Mouse (Mus musculus) hindbrain, embryonic 16.5 days (tissue): ENCODE data around the gene Gm5346. TPM values are rescaled to one million over a fixed set of nuclear protein-coding genes. Genes with fewer than 3 reads are reported as not detected.
"Not testable (repeated sequence)": the region's sequence is repeated elsewhere in the genome, so short reads cannot be mapped to it uniquely, and the experiment has no call there.

Experiments
- ATAC-seq: fragments of 200-750 bp; cut with Nextera tagmentation; 2 replicates; pipeline ENCODE4 v1.8.0; 2017; ENCODE audit warnings: moderate TSS enrichment, moderate library complexity
- H3K27ac ChIP-seq: fragments of 300-500 bp; sonication (generic); 2 replicates; pipeline ENCODE4 v1.5.1; 2014; ENCODE audit warnings: low read depth, mild to moderate bottlenecking, control low read depth, low read length, moderate library complexity
- H3K27me3 ChIP-seq: fragments of 300-500 bp; sonication (generic); replicated peaks from 2 replicates; pipeline ENCODE4 v1.6.1; 2014; ENCODE audit warnings: low read length; ENCODE audit not compliant: control insufficient read depth, insufficient read depth
- H3K36me3 ChIP-seq: fragments of 300-500 bp; sonication (generic); 2 replicates; pipeline ENCODE4 v1.6.1; 2014; ENCODE audit warnings: mild to moderate bottlenecking, low read length, moderate library complexity, mixed read lengths; ENCODE audit not compliant: control insufficient read depth, insufficient read depth
- H3K4me1 ChIP-seq: fragments of 300-500 bp; sonication (generic); 2 replicates; pipeline ENCODE4 v1.6.1; 2014; ENCODE audit warnings: low read depth, low read length; ENCODE audit not compliant: control insufficient read depth, insufficient read depth
- H3K4me2 ChIP-seq: fragments of 300-500 bp; sonication (generic); 2 replicates; pipeline ENCODE4 v1.6.1; 2014; ENCODE audit warnings: mild to moderate bottlenecking, low read length, control low read depth, moderate library complexity
- H3K4me3 ChIP-seq: fragments of 300-500 bp; sonication (generic); 2 replicates; pipeline ENCODE4 v1.5.1; 2014; ENCODE audit warnings: mild to moderate bottlenecking, low read length, control low read depth, moderate library complexity
- H3K9ac ChIP-seq: fragments of 300-500 bp; sonication (generic); 2 replicates; pipeline ENCODE4 v1.6.1; 2014; ENCODE audit warnings: low read depth, mild to moderate bottlenecking, control low read depth, low read length, moderate library complexity
- H3K9me3 ChIP-seq: fragments of 300-500 bp; sonication (generic); 2 replicates; pipeline ENCODE4 v1.6.1; 2014; ENCODE audit warnings: mild to moderate bottlenecking, low read length, moderate library complexity; ENCODE audit not compliant: control insufficient read depth
- WGBS: fragments of 180-500 bp; shearing (Covaris S2); extraction: QIAGEN DNeasy Blood & Tissue Kit; methylation state at CpG from one replicate; pipeline ENCODE4 v1.1.7; 2014; 5-methylcytosine and 5-hydroxymethylcytosine counted together
- polyA plus RNA-seq: library from polyadenylated mRNA; unstranded; fragments of >200 nt; fragmentation: Nextera tagmentation; extraction: Ambion mirVana; gene quantifications from 2 replicates; pipeline ENCODE4 v1.2.1, GENCODE M21; 2015

Gm5346 gene
- not detected in 2 replicates for polyA plus RNA-seq

GRCm38 (mm10) chr8:43627176-43627575 lies at the start of gene Gm5346:
Gene Gm5346 (minus strand): TSS chr8:43627276.
- Histone ChIP-seq H3K36me3 (no peaks in the 10 kb centered on the region), H3K27me3 (no peaks in the 10 kb centered on the region), H3K4me1 (no peaks in the 10 kb centered on the region), H3K4me2 (no peak within 1 kb of the TSS), H3K9ac (no peak within 1 kb of the TSS), H3K9me3 (no peaks in the 10 kb centered on the region), H3K4me3 (no peak within 1 kb of the TSS), H3K27ac (no peak within 1 kb of the TSS)
- 95% methylated on average over 3 of the region's 3 CpGs for WGBS
- ATAC-seq = no peak

DNA sequence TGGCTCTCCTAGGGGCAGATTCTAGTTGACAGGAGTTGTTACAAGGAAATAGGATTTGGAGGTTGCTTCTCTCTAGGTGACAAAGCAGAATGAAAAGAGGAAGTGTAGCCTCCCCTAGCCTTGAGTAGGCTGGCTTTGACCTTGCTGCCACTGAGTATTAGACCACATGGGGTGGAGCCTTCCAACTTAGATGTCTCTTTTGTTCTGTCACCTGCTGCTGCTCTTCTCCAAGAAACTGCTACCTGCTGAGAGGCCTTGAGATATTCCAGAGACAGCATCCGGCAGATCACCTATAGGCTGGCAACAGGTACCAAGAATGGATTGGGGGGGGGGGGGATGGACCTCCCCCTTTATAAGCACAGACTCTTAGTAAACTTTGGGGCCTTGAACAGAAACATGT lies 11.0 kb downstream of the Gm5346 start:
- Histone ChIP-seq H3K36me3 (no peaks in the 10 kb centered on the region), H3K27me3 (no peaks in the 10 kb centered on the region), H3K9ac (no peak overlapping the region), H3K9me3 (no peaks in the 10 kb centered on the region), H3K4me3 (no peak overlapping the region), H3K4me1 (no peaks in the 10 kb centered on the region), H3K27ac (no peak overlapping the region), H3K4me2 (no peak overlapping the region)
- 93% methylated on average over 1 of the region's 1 CpGs for WGBS
- no peak for ATAC-seq

DNA sequence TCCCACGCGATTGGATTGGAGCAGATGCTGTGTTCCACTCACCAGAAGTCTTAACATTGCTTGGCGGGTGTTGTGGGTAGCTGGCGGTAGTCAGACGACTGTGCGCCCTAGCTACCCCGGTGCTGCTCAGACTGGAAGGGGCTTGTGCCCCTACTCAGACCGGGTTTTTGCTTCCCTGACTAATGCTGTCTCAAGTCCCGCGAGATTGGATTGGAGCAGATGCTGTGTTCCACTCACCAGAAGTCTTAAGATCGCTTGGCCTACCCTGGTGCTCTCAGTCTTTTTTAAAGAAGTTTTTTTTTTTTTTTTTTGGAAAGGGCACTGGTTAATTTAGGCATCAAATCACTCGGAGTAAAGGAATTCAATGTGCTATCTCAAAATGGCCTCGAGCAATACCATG lies 23.4 kb downstream of the Gm5346 start:
- not testable (repeated sequence) for H3K27ac ChIP-seq, H3K9me3 ChIP-seq, ATAC-seq, H3K4me1 ChIP-seq, H3K4me3 ChIP-seq, H3K9ac ChIP-seq, H3K4me2 ChIP-seq, H3K27me3 ChIP-seq, H3K36me3 ChIP-seq
- WGBS = 85% methylated on average over 13 of the region's 13 CpGs

- ATAC-seq, H3K36me3 ChIP-seq, H3K9me3 ChIP-seq, H3K4me3 ChIP-seq, H3K27ac ChIP-seq, H3K4me2 ChIP-seq, H3K27me3 ChIP-seq, H3K4me1 ChIP-seq, H3K9ac ChIP-seq: not testable (repeated sequence)
- 94% methylated on average over 15 of the region's 15 CpGs for WGBS
Observed at GRCm38 (mm10) chr8:43603166-43603565, 23.9 kb downstream of the Gm5346 start.

DNA sequence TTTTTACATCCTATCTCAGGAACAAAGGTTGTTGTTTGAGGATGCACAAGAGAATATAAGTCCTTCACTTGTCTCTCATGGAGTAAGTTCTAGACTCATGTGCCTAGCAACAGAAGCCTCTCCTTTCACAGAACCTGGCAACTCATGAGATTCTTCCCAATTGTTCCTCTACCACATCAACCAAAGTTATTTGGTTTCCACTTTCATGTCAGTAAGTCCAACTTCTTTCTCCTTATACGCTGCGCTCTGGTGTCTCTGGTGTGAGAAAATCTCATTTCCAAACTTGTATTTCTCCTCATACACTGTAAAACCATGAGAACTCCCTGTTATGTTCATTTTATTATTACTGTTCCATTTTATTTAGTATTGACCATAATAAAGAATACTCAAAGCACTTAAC lies 50.5 kb downstream of the Gm5346 start, which contains the start of gene Adam26a:
Adam26a (minus strand) TSS at position 101 of the 400 bp plus-strand sequence.
- not testable (repeated sequence) for H3K27ac ChIP-seq, H3K4me1 ChIP-seq, ATAC-seq, H3K36me3 ChIP-seq, H3K9ac ChIP-seq, H3K4me3 ChIP-seq, H3K4me2 ChIP-seq, H3K9me3 ChIP-seq, H3K27me3 ChIP-seq
- 96% methylated on average over 2 of the region's 2 CpGs for WGBS

Other genes with a start within 250 kb of the Gm5346 start
- not detected in 2 replicates for gene Adam26b, start 99.2 kb downstream of the Gm5346 start, polyA plus RNA-seq
- not detected in 2 replicates for gene Adam26a, start 50.6 kb downstream of the Gm5346 start, polyA plus RNA-seq
- gene Adam34, start 82.8 kb upstream of the Gm5346 start, polyA plus RNA-seq = not detected in 2 replicates